Mouse (Mus musculus) hindbrain, embryonic 10.5 days (tissue): ENCODE data around the gene Calcoco2. TPM values are rescaled to one million over a fixed set of nuclear protein-coding genes. Genes with fewer than 3 reads are reported as not detected.

Source experiments
- DNase-seq: peaks from one replicate; pipeline ENCODE4 v3.0.0-alpha.2; 2017; ENCODE audit warnings: low spot score
- H3K27ac ChIP-seq: fragments of 300-500 bp; sonication (generic); 2 replicates; pipeline ENCODE4 v1.5.1; 2016; ENCODE audit warnings: mild to moderate bottlenecking, moderate library complexity
- H3K27me3 ChIP-seq: fragments of 300-500 bp; sonication (generic); 2 replicates; pipeline ENCODE4 v1.6.1; 2016; ENCODE audit warnings: mild to moderate bottlenecking; ENCODE audit not compliant: poor library complexity, insufficient read depth, severe bottlenecking
- H3K36me3 ChIP-seq: fragments of 300-500 bp; sonication (generic); 2 replicates; pipeline ENCODE4 v1.6.1; 2016; ENCODE audit warnings: mild to moderate bottlenecking, moderate library complexity
- H3K4me1 ChIP-seq: fragments of 300-500 bp; sonication (generic); replicated peaks from 2 replicates; pipeline ENCODE4 v1.6.1; 2016; ENCODE audit warnings: mild to moderate bottlenecking
- H3K4me3 ChIP-seq: fragments of 300-500 bp; sonication (generic); 2 replicates; pipeline ENCODE4 v1.5.1; 2016; ENCODE audit warnings: mild to moderate bottlenecking, moderate library complexity
- H3K9me3 ChIP-seq: fragments of 300-500 bp; sonication (generic); 2 replicates; pipeline ENCODE4 v1.6.1; 2016; ENCODE audit warnings: mild to moderate bottlenecking, moderate library complexity
- WGBS: fragments of 180-500 bp; shearing (Covaris S2); methylation state at CpG from one replicate; pipeline ENCODE4 v1.1.7; 2016; 5-methylcytosine and 5-hydroxymethylcytosine counted together
- polyA plus RNA-seq: library from polyadenylated mRNA; unstranded; fragments of >200 nt; fragmentation: Nextera tagmentation; extraction: Ambion mirVana; gene quantifications from 2 replicates; pipeline ENCODE4 v1.2.1, GENCODE M21; 2016

Gene Calcoco2
- polyA plus RNA-seq, 1 experiment from 2014 or later, result not detected

GRCm38 (mm10) chr11:96075509-96076220 lies 36.1 kb downstream of the Calcoco2 start, which contains the start of gene Atp5g1:
Gene Atp5g1 (minus strand): TSS chr11:96075670.
- Histone ChIP-seq H3K27ac (peak within 1 kb of the TSS; percentile 86), H3K4me1 (peaks cover 23% of the 10 kb centered on the region), H3K4me3 (peak within 1 kb of the TSS; percentile 79), H3K9me3 (no peaks in the 10 kb centered on the region), H3K27me3 (no peaks in the 10 kb centered on the region), H3K36me3 (peaks cover 25% of the 10 kb centered on the region)
- under 1% methylated on average over 37 of the region's 37 CpGs for WGBS
- peak; percentile 99 for DNase-seq

- peak overlapping the region; percentile 86 for H3K27ac ChIP-seq
- WGBS, result under 1% methylated on average over 15 of the region's 15 CpGs
- DNase-seq, result no peak
- H3K36me3 ChIP-seq, result peaks cover 30% of the 10 kb centered on the region
- H3K4me3 ChIP-seq, result peak overlapping the region; percentile 79
- peaks cover 23% of the 10 kb centered on the region for H3K4me1 ChIP-seq
- no peaks in the 10 kb centered on the region for H3K27me3 ChIP-seq
- H3K9me3 ChIP-seq, result no peaks in the 10 kb centered on the region
These were observed 36.6 kb downstream of the Calcoco2 start for GRCm38 (mm10) chr11:96075177-96075508.

- H3K4me3 ChIP-seq, result peak overlapping the region; percentile 79
- WGBS, result 33% methylated on average over 17 of the region's 17 CpGs
- H3K36me3 ChIP-seq, result peaks cover 35% of the 10 kb centered on the region
- H3K27ac ChIP-seq, result peak overlapping the region; percentile 86
- no peaks in the 10 kb centered on the region for H3K27me3 ChIP-seq
- H3K4me1 ChIP-seq, result peaks cover 23% of the 10 kb centered on the region
- H3K9me3 ChIP-seq, result no peaks in the 10 kb centered on the region
- DNase-seq, result no peak
These were observed 37.2 kb downstream of the Calcoco2 start for GRCm38 (mm10) chr11:96074351-96075176.

- 88% methylated on average over 9 of the region's 9 CpGs for WGBS
- peaks cover 38% of the 10 kb centered on the region for H3K36me3 ChIP-seq
- no peaks in the 10 kb centered on the region for H3K27me3 ChIP-seq
- DNase-seq, result no peak
- H3K4me3 ChIP-seq, result 0 out of 2 replicates have a peak overlapping the region, but pooled peaks have one; percentile 10
- H3K9me3 ChIP-seq, result no peaks in the 10 kb centered on the region
- no peak overlapping the region for H3K27ac ChIP-seq
- peaks cover 23% of the 10 kb centered on the region for H3K4me1 ChIP-seq
These were observed 38.3 kb downstream of the Calcoco2 start for GRCm38 (mm10) chr11:96073295-96073993.

GRCm38 (mm10) chr11:96071013-96071412 lies 40.8 kb downstream of the Calcoco2 start:
- no peak for DNase-seq
- Histone ChIP-seq H3K27ac (no peak overlapping the region), H3K4me3 (no peak overlapping the region), H3K36me3 (peaks cover 38% of the 10 kb centered on the region), H3K4me1 (peaks cover 18% of the 10 kb centered on the region), H3K9me3 (no peaks in the 10 kb centered on the region), H3K27me3 (no peaks in the 10 kb centered on the region)
- WGBS, result 93% methylated on average over 1 of the region's 1 CpGs

GRCm38 (mm10) chr11:96070353-96070752 lies 41.4 kb downstream of the Calcoco2 start:
- H3K27me3 ChIP-seq, result no peaks in the 10 kb centered on the region
- peaks cover 38% of the 10 kb centered on the region for H3K36me3 ChIP-seq
- peaks cover 24% of the 10 kb centered on the region for H3K4me1 ChIP-seq
- no peak overlapping the region for H3K4me3 ChIP-seq
- H3K27ac ChIP-seq, result no peak overlapping the region
- H3K9me3 ChIP-seq, result no peaks in the 10 kb centered on the region
- no peak for DNase-seq
- WGBS, result 94% methylated on average over 7 of the region's 7 CpGs

- Histone ChIP-seq H3K27ac (no peak overlapping the region), H3K27me3 (no peaks in the 10 kb centered on the region), H3K4me1 (peaks cover 18% of the 10 kb centered on the region), H3K4me3 (no peak overlapping the region), H3K36me3 (peaks cover 31% of the 10 kb centered on the region), H3K9me3 (no peaks in the 10 kb centered on the region)
- no peak for DNase-seq
- WGBS, result 77% methylated on average over 5 of the region's 5 CpGs
These were observed 43.5 kb downstream of the Calcoco2 start for GRCm38 (mm10) chr11:96068231-96068630.

- Histone ChIP-seq H3K4me1 (peaks cover 28% of the 10 kb centered on the region), H3K36me3 (peaks cover 37% of the 10 kb centered on the region), H3K9me3 (no peaks in the 10 kb centered on the region), H3K27me3 (no peaks in the 10 kb centered on the region), H3K4me3 (peak within 1 kb of the TSS; percentile 97), H3K27ac (peak within 1 kb of the TSS; percentile 97)
- peak; percentile 96 for DNase-seq
- 5% methylated on average over 50 of the region's 50 CpGs for WGBS
These were observed 46.4 kb downstream of the Calcoco2 start, which contains the start of gene Ube2z for GRCm38 (mm10) chr11:96065215-96065911. Gene Ube2z (minus strand): TSS chr11:96065388.

GRCm38 (mm10) chr11:96064521-96065214 lies 47.1 kb downstream of the Calcoco2 start:
- peak overlapping the region; percentile 97 for H3K4me3 ChIP-seq
- H3K9me3 ChIP-seq, result no peaks in the 10 kb centered on the region

GRCm38 (mm10) chr11:96058309-96058708 lies 53.5 kb downstream of the Calcoco2 start:
- no peaks in the 10 kb centered on the region for H3K9me3 ChIP-seq
- H3K36me3 ChIP-seq, result peaks cover 97% of the 10 kb centered on the region
- no peak overlapping the region for H3K4me3 ChIP-seq
- H3K27me3 ChIP-seq, result no peaks in the 10 kb centered on the region
- H3K27ac ChIP-seq, result no peak overlapping the region
- DNase-seq, result no peak
- peaks cover 11% of the 10 kb centered on the region for H3K4me1 ChIP-seq
- WGBS, result 94% methylated on average over 4 of the region's 4 CpGs

More at GRCm38 (mm10) chr11:96064521-96065214, 47.1 kb downstream of the Calcoco2 start:
- under 1% methylated on average over 63 of the region's 64 CpGs for WGBS
- Histone ChIP-seq H3K27me3 (no peaks in the 10 kb centered on the region), H3K4me1 (peaks cover 28% of the 10 kb centered on the region), H3K27ac (peak overlapping the region; percentile 97), H3K36me3 (peaks cover 37% of the 10 kb centered on the region)
- DNase-seq, result peak; percentile 56

- Histone ChIP-seq H3K36me3 (peaks cover 97% of the 10 kb centered on the region), H3K4me1 (no peaks in the 10 kb centered on the region), H3K27ac (no peak overlapping the region), H3K27me3 (no peaks in the 10 kb centered on the region), H3K4me3 (no peak overlapping the region), H3K9me3 (no peaks in the 10 kb centered on the region)
- DNase-seq, result no peak
- 94% methylated on average over 3 of the region's 3 CpGs for WGBS
These were observed 60.9 kb downstream of the Calcoco2 start for GRCm38 (mm10) chr11:96050854-96051253.

- 80% methylated on average over 4 of the region's 4 CpGs for WGBS
- H3K27me3 ChIP-seq, result no peaks in the 10 kb centered on the region
- no peak for DNase-seq
- no peaks in the 10 kb centered on the region for H3K4me1 ChIP-seq
- H3K9me3 ChIP-seq, result no peaks in the 10 kb centered on the region
- H3K4me3 ChIP-seq, result no peak overlapping the region
- H3K27ac ChIP-seq, result no peak overlapping the region
- peaks cover 94% of the 10 kb centered on the region for H3K36me3 ChIP-seq
These were observed 61.8 kb downstream of the Calcoco2 start for GRCm38 (mm10) chr11:96049939-96050338.
